Mouse (Mus musculus) small intestine, adult 2 months (tissue): ENCODE data around the gene Txlnb. TPM values are rescaled to one million over a fixed set of nuclear protein-coding genes. Genes with fewer than 3 reads are reported as not detected.

Experiments used
- H3K27ac ChIP-seq: fragments of 200-500 bp; 2 replicates; pipeline ENCODE4 v1.5.1; 2012; ENCODE audit warnings: low read depth, low read length, control low read depth, inconsistent platforms; ENCODE audit not compliant: insufficient read depth
- H3K27me3 ChIP-seq: fragments of 200-500 bp; 2 replicates; pipeline ENCODE4 v1.6.1; 2012; ENCODE audit warnings: mild to moderate bottlenecking, moderate library complexity, low read length, inconsistent platforms; ENCODE audit not compliant: control insufficient read depth, insufficient read depth
- H3K36me3 ChIP-seq: fragments of 200-500 bp; 2 replicates; pipeline ENCODE4 v1.6.1; 2012; ENCODE audit warnings: mild to moderate bottlenecking, low read length, control low read depth, inconsistent platforms; ENCODE audit not compliant: control insufficient read depth, insufficient read depth
- H3K4me1 ChIP-seq: fragments of 200-500 bp; 2 replicates; pipeline ENCODE4 v1.6.1; 2012; ENCODE audit warnings: low read length, inconsistent platforms, mixed read lengths; ENCODE audit not compliant: control insufficient read depth, insufficient read depth, insufficient read length
- H3K4me3 ChIP-seq: fragments of 200-500 bp; 2 replicates; pipeline ENCODE4 v1.5.1; 2012; ENCODE audit warnings: low read depth, mild to moderate bottlenecking, control low read depth, inconsistent platforms, low read length, moderate library complexity
- CTCF ChIP-seq: fragments of 200-500 bp; IDR thresholded peaks from 2 replicates; pipeline ENCODE4 v1.5.1; 2012; ENCODE audit warnings: low read depth, mild to moderate bottlenecking, control low read depth, inconsistent platforms, low read length, moderate library complexity, mixed read lengths; ENCODE audit not compliant: insufficient replicate concordance, insufficient read length; ENCODE audit errors: extremely low read depth
- POLR2A ChIP-seq: fragments of 200-500 bp; IDR thresholded peaks from 2 replicates; pipeline ENCODE4 v1.6.1; 2012; ENCODE audit warnings: low read depth, mild to moderate bottlenecking, control low read depth, inconsistent platforms, low read length, moderate library complexity
- WGBS: fragments of 180-500 bp; shearing (Covaris S2); methylation state at CpG from one replicate; pipeline ENCODE4 v1.1.7; 2018; 5-methylcytosine and 5-hydroxymethylcytosine counted together
- polyA plus RNA-seq: library from polyadenylated mRNA; depleted of rRNA; stranded (reverse); fragments of >200 nt; gene quantifications from 2 replicates; pipeline ENCODE4 v1.2.3, GENCODE M21; 2012; rRNA removed

Txlnb gene
- polyA plus RNA-seq, 1 experiment = not detected

DNA sequence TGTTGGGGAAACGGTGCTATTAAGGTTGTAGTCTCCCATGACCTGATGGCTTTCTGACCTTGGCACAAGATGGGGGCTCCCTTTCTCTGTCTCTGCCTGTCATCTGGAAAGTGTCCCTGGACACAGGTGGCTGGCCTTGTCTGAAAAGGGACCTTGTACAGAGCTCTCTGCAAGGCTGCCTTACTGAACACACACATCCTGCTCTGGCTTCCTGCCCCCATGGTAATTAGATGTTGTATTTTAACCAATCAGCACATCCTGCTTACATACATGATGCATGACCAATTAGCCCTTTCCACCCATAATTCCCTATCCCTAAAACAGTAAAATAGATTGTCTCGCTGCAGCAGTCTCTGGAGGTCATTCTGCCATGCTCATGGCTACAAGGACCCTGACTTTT, 84.7 kb downstream of the Txlnb start:
- H3K27ac ChIP-seq = no peak overlapping the region
- WGBS = 88% methylated on average over 2 of the region's 2 CpGs
- no peaks in the 10 kb centered on the region for H3K27me3 ChIP-seq
- TF ChIP-seq POLR2A (no peak), CTCF (no peak)
- H3K4me3 ChIP-seq = no peak overlapping the region
- no peaks in the 10 kb centered on the region for H3K36me3 ChIP-seq
- no peaks in the 10 kb centered on the region for H3K4me1 ChIP-seq

Other genes starting within 250 kb of the Txlnb start
- gene Cited2, start 73.0 kb upstream of the Txlnb start, polyA plus RNA-seq = 48.2 and 143 TPM in 2 replicates
- gene Heca, start 151.8 kb downstream of the Txlnb start, polyA plus RNA-seq = 2.0 and 13.0 TPM in 2 replicates
- 1.4 and 2.4 TPM in 2 replicates for gene Abracl, start 227.1 kb downstream of the Txlnb start, polyA plus RNA-seq